Mouse (Mus musculus) limb, embryonic 10.5 days (tissue): ENCODE measurements at regions not wholly inside any gene's neighbourhood (a gene's known extent, or its start where the extent isn't known, plus 50 kb on each side); places are given as distances from the start of the nearest gene placed in this dataset.
A peak's percentile ranks its signal among the peaks of the same experiment; 100 is the strongest.

ENCODE experiments used
- DNase-seq: peaks from one replicate; pipeline ENCODE4 v3.0.0-alpha.2; 2017; ENCODE audit warnings: low spot score
- H3K27ac ChIP-seq: fragments of 300-500 bp; sonication (generic); 2 replicates; pipeline ENCODE4 v1.5.1; 2016; ENCODE audit warnings: mild to moderate bottlenecking
- H3K27me3 ChIP-seq: fragments of 300-500 bp; sonication (generic); 2 replicates; pipeline ENCODE4 v1.6.1; 2016; ENCODE audit warnings: low read depth, mild to moderate bottlenecking; ENCODE audit not compliant: poor library complexity, severe bottlenecking
- H3K36me3 ChIP-seq: fragments of 300-500 bp; sonication (generic); 2 replicates; pipeline ENCODE4 v1.6.1; 2016; ENCODE audit warnings: mild to moderate bottlenecking, moderate library complexity
- H3K4me1 ChIP-seq: fragments of 300-500 bp; sonication (generic); 2 replicates; pipeline ENCODE4 v1.6.1; 2016
- H3K4me3 ChIP-seq: fragments of 300-500 bp; sonication (generic); 2 replicates; pipeline ENCODE4 v1.5.1; 2016; ENCODE audit warnings: mild to moderate bottlenecking, moderate library complexity
- H3K9me3 ChIP-seq: fragments of 300-500 bp; sonication (generic); replicated peaks from 2 replicates; pipeline ENCODE4 v1.6.1; 2016; ENCODE audit warnings: mild to moderate bottlenecking
- WGBS: fragments of 180-500 bp; shearing (Covaris S2); methylation state at CpG from one replicate; pipeline ENCODE4 v1.1.7; 2016; 5-methylcytosine and 5-hydroxymethylcytosine counted together

GRCm38 (mm10) chr1:79379736-79380135, 60.2 kb downstream of the Scg2 start:
- Histone ChIP-seq H3K4me3 (no peak overlapping the region), H3K9me3 (no peaks in the 10 kb centered on the region), H3K27me3 (no peaks in the 10 kb centered on the region), H3K36me3 (no peaks in the 10 kb centered on the region), H3K27ac (no peak overlapping the region), H3K4me1 (no peaks in the 10 kb centered on the region)
- DNase-seq = no peak
- 91% methylated on average over 5 of the region's 5 CpGs for WGBS

DNA sequence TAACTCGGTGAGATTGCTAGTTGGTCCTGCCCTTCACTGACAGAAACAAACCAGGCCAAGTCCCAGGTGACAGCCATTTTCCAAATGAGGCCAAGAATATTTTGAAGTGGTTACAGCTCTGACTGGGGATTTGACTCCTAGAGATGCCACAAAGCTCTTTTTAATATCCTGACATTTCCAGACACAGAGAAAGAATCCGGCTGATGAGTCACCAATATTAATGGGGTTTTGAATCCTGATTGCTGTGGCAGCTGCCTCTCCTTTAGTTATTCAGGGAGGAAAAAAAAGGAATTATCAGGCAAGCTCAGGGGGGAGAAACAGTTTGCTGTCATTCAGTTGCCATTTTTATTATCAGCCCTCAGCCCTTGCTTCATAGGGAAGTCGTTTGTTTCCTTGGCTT, 65.1 kb downstream of the Scg2 start:
- no peak for DNase-seq
- H3K36me3 ChIP-seq = no peaks in the 10 kb centered on the region
- WGBS = 65% methylated on average over 3 of the region's 3 CpGs
- no peaks in the 10 kb centered on the region for H3K27me3 ChIP-seq
- H3K27ac ChIP-seq = no peak overlapping the region
- H3K4me3 ChIP-seq = no peak overlapping the region
- H3K9me3 ChIP-seq = no peaks in the 10 kb centered on the region
- H3K4me1 ChIP-seq = no peaks in the 10 kb centered on the region

DNA sequence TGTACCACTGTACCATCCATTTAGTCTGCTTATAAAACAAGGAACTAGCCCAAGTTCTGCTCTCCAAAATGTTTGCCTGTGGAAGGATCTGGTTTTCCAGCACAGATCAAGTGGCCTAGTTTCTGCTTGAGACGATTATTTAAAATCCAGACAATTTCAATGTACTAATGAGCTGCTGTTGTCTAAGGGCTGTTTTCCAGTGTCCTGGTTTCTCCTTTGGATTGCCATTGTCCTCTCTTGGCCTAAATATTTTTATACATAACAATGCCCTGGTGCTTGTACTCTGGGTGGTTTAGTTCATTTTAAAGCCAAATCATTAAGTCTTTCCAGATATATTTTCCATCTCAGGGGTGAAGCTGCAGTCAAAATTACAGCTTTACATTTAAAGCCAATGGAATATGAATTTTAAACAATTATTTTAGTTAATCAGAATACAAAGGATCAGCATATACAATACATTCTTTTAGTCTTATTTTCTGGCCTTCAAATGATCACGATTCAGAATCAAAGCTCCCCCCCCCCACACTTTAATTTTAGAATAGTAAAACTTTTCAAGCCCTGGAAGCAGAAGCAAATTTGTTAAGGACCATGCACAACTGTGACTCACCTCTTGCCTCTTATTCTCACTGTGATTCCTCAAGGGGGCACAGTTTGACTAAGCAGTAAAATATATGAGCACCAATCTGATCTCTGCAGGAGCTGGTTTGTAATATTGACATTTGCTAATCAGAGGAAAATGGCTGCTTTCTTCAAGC, 82.5 kb downstream of the Scg2 start:
- no peak overlapping the region for H3K4me3 ChIP-seq
- no peaks in the 10 kb centered on the region for H3K9me3 ChIP-seq
- no peaks in the 10 kb centered on the region for H3K4me1 ChIP-seq
- H3K36me3 ChIP-seq = no peaks in the 10 kb centered on the region
- 84% methylated on average over 2 of the region's 2 CpGs for WGBS
- H3K27me3 ChIP-seq = no peaks in the 10 kb centered on the region
- no peak for DNase-seq
- H3K27ac ChIP-seq = no peak overlapping the region

DNA sequence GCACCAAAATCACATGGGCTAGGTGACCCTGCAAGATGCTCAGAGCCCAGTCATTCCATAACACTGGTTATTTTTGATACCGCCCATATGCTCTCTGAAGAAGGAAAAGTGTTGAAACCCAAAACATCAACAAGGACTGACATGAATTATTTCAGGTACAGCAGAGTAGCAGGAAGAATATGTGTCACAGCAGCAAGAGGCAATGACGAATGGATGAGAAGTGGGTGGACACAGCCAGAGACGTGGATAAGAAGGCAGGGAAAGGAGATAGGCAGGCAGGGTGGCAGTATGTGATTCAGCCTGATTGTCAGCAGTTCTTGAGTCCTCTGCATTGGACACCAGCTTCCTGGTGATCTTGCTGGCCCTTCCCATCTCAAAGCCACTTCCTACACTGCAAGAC, 93.4 kb downstream of the Scg2 start:
- H3K4me3 ChIP-seq = no peak overlapping the region
- H3K27ac ChIP-seq = no peak overlapping the region
- H3K36me3 ChIP-seq = no peaks in the 10 kb centered on the region
- no peaks in the 10 kb centered on the region for H3K9me3 ChIP-seq
- no peaks in the 10 kb centered on the region for H3K4me1 ChIP-seq
- WGBS = 87% methylated on average over 3 of the region's 3 CpGs
- no peak for DNase-seq
- H3K27me3 ChIP-seq = no peaks in the 10 kb centered on the region

GRCm38 (mm10) chr1:79335480-79336114, 104.3 kb downstream of the Scg2 start:
- Histone ChIP-seq H3K27ac (no peak overlapping the region), H3K4me3 (no peak overlapping the region), H3K4me1 (no peaks in the 10 kb centered on the region), H3K9me3 (no peaks in the 10 kb centered on the region), H3K36me3 (no peaks in the 10 kb centered on the region), H3K27me3 (no peaks in the 10 kb centered on the region)
- 86% methylated on average over 7 of the region's 7 CpGs for WGBS
- DNase-seq = no peak

GRCm38 (mm10) chr1:79317194-79317593, 122.7 kb downstream of the Scg2 start:
- Histone ChIP-seq H3K4me3 (no peak overlapping the region), H3K36me3 (no peaks in the 10 kb centered on the region), H3K27ac (no peak overlapping the region), H3K27me3 (no peaks in the 10 kb centered on the region), H3K9me3 (no peaks in the 10 kb centered on the region), H3K4me1 (peaks cover 12% of the 10 kb centered on the region)
- WGBS = 83% methylated on average over 5 of the region's 5 CpGs
- no peak for DNase-seq

- WGBS = 81% methylated on average over 3 of the region's 3 CpGs
- DNase-seq = no peak
- Histone ChIP-seq H3K27ac (0 out of 2 replicates have a peak overlapping the region, but pooled peaks have one; percentile 36), H3K4me1 (peaks cover 12% of the 10 kb centered on the region), H3K27me3 (no peaks in the 10 kb centered on the region), H3K9me3 (no peaks in the 10 kb centered on the region), H3K36me3 (no peaks in the 10 kb centered on the region), H3K4me3 (no peak overlapping the region)
These were observed 125.1 kb downstream of the Scg2 start for GRCm38 (mm10) chr1:79314774-79315173.

DNA sequence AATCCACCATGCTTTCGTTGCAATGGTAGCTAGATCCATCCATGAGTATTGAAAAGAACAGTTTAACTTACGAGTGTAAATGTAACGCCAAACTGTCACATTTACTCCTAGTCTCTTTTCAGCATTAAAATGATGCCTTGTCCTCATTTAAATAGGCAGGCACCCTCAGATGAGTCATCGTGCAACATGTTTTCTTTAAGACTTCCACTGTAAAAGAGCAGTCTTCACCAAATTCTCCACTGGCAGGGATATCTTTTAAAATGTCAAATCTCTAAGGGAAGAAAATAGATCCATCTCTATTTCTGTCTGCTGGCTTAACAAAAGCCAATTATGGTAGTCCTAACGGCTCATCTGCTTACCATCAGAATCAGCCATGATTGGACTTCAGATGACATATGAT, 127.8 kb downstream of the Scg2 start:
- WGBS = 86% methylated on average over 5 of the region's 5 CpGs
- no peak overlapping the region for H3K4me3 ChIP-seq
- H3K36me3 ChIP-seq = no peaks in the 10 kb centered on the region
- peaks cover 12% of the 10 kb centered on the region for H3K4me1 ChIP-seq
- H3K9me3 ChIP-seq = no peaks in the 10 kb centered on the region
- no peak overlapping the region for H3K27ac ChIP-seq
- DNase-seq = no peak
- no peaks in the 10 kb centered on the region for H3K27me3 ChIP-seq

GRCm38 (mm10) chr1:79303602-79304001, 136.3 kb downstream of the Scg2 start:
- Histone ChIP-seq H3K9me3 (no peaks in the 10 kb centered on the region), H3K36me3 (no peaks in the 10 kb centered on the region), H3K27ac (no peak overlapping the region), H3K27me3 (no peaks in the 10 kb centered on the region), H3K4me1 (no peaks in the 10 kb centered on the region), H3K4me3 (no peak overlapping the region)
- 81% methylated on average over 2 of the region's 2 CpGs for WGBS
- no peak for DNase-seq

- DNase-seq = no peak
- WGBS = 26% methylated on average over 2 of the region's 2 CpGs
- no peaks in the 10 kb centered on the region for H3K9me3 ChIP-seq
- no peak overlapping the region for H3K27ac ChIP-seq
- no peaks in the 10 kb centered on the region for H3K36me3 ChIP-seq
- H3K4me3 ChIP-seq = no peak overlapping the region
- H3K4me1 ChIP-seq = no peaks in the 10 kb centered on the region
- H3K27me3 ChIP-seq = no peaks in the 10 kb centered on the region
These were observed 140.3 kb downstream of the Scg2 start for GRCm38 (mm10) chr1:79299639-79300038.

GRCm38 (mm10) chr1:79259726-79260125, 180.2 kb downstream of the Scg2 start:
- 80% methylated on average over 3 of the region's 3 CpGs for WGBS
- Histone ChIP-seq H3K27me3 (no peaks in the 10 kb centered on the region), H3K9me3 (no peaks in the 10 kb centered on the region), H3K4me3 (no peak overlapping the region), H3K4me1 (no peaks in the 10 kb centered on the region), H3K36me3 (no peaks in the 10 kb centered on the region), H3K27ac (no peak overlapping the region)
- no peak for DNase-seq

DNA sequence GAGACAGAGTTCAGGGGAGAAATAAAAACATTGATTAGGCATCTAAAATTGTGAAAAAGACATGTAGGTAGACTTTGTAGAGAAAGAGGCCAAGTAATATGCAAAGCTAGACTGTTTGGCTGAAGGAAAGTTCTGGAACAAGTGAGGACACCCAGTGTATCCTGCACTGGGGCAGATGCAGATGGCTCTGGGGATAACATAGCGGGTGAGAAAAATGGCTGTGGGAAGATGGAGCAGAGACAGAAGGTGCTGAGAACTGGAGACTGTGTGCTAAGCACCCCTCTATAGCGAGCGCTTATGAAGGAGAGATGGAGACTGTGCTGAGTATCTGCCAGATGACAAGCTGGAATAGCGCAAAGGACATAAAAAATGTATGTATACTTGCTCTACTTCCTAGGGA, 226.9 kb downstream of the Scg2 start:
- 92% methylated on average over 4 of the region's 4 CpGs for WGBS
- DNase-seq = no peak

DNA sequence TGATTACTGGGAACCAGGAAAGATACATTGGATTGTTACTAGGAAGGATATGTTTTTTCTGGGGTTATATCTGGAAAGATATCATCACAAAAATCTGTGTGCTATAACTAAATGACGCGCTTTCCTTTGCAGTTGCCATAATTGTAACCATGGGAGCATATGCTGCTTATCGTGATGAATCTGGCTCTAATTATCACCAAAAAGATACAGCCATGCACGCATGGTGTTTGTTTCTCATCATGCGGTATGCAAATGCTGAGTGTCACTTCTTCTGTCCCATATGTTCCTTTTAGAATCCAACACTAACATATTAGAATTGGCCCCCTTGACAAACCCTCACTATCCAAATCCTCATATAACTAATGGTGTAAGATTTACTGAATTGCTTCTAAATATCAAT, 227.4 kb downstream of the Scg2 start:
- H3K27me3 ChIP-seq = no peaks in the 10 kb centered on the region
- H3K27ac ChIP-seq = no peak overlapping the region
- no peak for DNase-seq
- H3K36me3 ChIP-seq = no peaks in the 10 kb centered on the region
- H3K4me3 ChIP-seq = no peak overlapping the region
- no peaks in the 10 kb centered on the region for H3K4me1 ChIP-seq
- H3K9me3 ChIP-seq = no peaks in the 10 kb centered on the region
- WGBS = 93% methylated on average over 5 of the region's 5 CpGs

More for the DNA sequence above, 226.9 kb downstream of the Scg2 start:
- Histone ChIP-seq H3K36me3 (no peaks in the 10 kb centered on the region), H3K4me3 (no peak overlapping the region), H3K4me1 (no peaks in the 10 kb centered on the region), H3K27me3 (no peaks in the 10 kb centered on the region), H3K9me3 (no peaks in the 10 kb centered on the region), H3K27ac (no peak overlapping the region)
